Mouse (Mus musculus) forebrain, embryonic 15.5 days (tissue): ENCODE results near the gene Flt3l. TPM values are rescaled to one million over a fixed set of nuclear protein-coding genes. Genes with fewer than 3 reads are reported as not detected.
"Not testable (repeated sequence)": the region's sequence is repeated elsewhere in the genome, so short reads cannot be mapped to it uniquely, and the experiment has no call there.

Experiments
- ATAC-seq: fragments of 200-750 bp; cut with Nextera tagmentation; replicated peaks from 2 replicates; pipeline ENCODE4 v1.8.0; 2017; ENCODE audit warnings: mild to moderate bottlenecking, moderate TSS enrichment, moderate library complexity
- H3K27ac ChIP-seq: fragments of 300-500 bp; sonication (generic); replicated peaks from 2 replicates; pipeline ENCODE4 v1.5.1; 2015; ENCODE audit warnings: mild to moderate bottlenecking, inconsistent platforms
- H3K27me3 ChIP-seq: fragments of 300-500 bp; sonication (generic); 2 replicates; pipeline ENCODE4 v1.6.1; 2015; ENCODE audit warnings: inconsistent platforms
- H3K36me3 ChIP-seq: fragments of 300-500 bp; sonication (generic); 2 replicates; pipeline ENCODE4 v1.6.1; 2015; ENCODE audit warnings: mild to moderate bottlenecking, inconsistent platforms
- H3K4me1 ChIP-seq: fragments of 300-500 bp; sonication (generic); 2 replicates; pipeline ENCODE4 v1.6.1; 2015; ENCODE audit warnings: inconsistent platforms
- H3K4me2 ChIP-seq: fragments of 300-500 bp; sonication (generic); replicated peaks from 2 replicates; pipeline ENCODE4 v1.6.1; 2015; ENCODE audit warnings: mild to moderate bottlenecking, inconsistent platforms
- H3K4me3 ChIP-seq: fragments of 300-500 bp; sonication (generic); 2 replicates; pipeline ENCODE4 v1.5.1; 2015; ENCODE audit warnings: mild to moderate bottlenecking, inconsistent platforms
- H3K9ac ChIP-seq: fragments of 300-500 bp; sonication (generic); replicated peaks from 2 replicates; pipeline ENCODE4 v1.6.1; 2015; ENCODE audit warnings: mild to moderate bottlenecking, inconsistent platforms
- H3K9me3 ChIP-seq: fragments of 300-500 bp; sonication (generic); 2 replicates; pipeline ENCODE4 v1.6.1; 2016; ENCODE audit warnings: inconsistent platforms
- WGBS: fragments of 180-500 bp; shearing (Covaris S2); methylation state at CpG from one replicate; pipeline ENCODE4 v1.1.7; 2015; ENCODE audit warnings: mixed read lengths; 5-methylcytosine and 5-hydroxymethylcytosine counted together
- polyA plus RNA-seq: library from polyadenylated mRNA; unstranded; fragments of >200 nt; fragmentation: Nextera tagmentation; extraction: Ambion mirVana; gene quantifications from 2 replicates; pipeline ENCODE4 v1.2.1, GENCODE M21; 2015

Gene Flt3l
- polyA plus RNA-seq, 1 experiment from 2014 or later, result 2.1 TPM

DNA sequence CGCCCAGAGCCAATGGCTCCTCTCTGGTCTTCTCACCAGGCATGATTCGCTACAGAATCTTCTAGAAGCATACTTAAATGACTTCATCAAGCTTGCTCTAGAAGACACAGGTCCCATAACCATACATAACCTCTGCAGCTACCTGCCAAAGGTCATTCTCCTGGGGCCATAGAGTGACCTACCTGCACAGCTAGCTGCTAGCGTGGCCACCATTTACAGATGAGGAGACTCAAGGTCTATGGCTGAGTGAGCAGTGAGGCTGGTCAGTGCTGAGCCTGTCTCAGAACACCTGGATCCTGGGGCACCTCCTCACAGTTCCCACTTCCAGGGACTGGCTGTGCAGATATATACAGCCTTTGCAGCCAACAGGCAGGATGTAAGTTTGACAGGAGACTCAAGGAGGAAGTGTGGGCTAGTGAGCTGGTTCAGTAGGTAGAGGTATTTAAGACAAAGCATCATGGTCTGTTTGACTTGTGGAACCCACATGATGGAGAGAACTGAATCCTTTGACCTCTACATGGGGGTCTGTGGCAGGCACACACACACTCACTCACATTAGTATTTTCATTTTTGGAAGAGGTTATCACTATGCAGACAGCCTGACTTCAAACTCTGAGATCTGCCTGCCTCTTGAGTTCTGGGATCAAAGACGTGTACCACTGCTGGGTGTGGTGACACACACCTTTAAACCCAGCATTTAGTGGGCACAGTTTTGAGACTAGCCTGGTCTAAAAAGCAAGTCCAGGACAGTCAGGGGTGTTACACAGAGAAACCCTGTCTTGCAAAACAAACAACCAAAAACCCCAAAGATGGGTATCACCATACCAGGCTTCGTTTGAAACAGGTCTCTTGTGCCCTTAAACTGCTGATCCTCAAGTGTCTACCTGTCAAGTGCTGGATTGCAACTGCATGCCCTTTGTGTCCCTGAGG, 16.2 kb downstream of the Flt3l start:
- H3K9ac ChIP-seq, result peak overlapping the region; percentile 19; the same call in 1 of the 2 replicates
- H3K36me3 ChIP-seq, result peaks cover 52% of the 10 kb centered on the region

DNA sequence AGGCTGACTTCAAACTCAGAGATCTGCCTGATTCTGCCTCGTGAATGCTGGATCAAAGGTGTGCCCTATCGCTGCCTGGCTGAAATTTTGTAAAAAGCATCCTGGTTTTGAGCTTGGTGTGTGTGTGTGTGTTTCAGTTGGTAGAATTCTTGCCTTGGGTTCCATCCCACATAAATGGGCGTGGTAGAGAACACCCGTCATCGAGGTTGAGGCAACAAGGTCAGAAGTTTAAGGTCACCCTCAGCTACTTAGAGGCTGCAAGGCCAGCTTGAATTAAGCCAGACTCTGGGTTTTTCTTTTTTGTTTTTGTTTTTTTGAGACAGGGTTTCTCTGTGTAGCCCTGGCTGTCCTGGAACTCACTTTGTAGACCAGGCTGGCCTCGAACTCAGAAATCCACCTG, 17.9 kb downstream of the Flt3l start:
- no peaks in the 10 kb centered on the region for H3K9me3 ChIP-seq

More for the DNA sequence above, 16.2 kb downstream of the Flt3l start:
- ATAC-seq, result no peak
- Histone ChIP-seq H3K4me2 (no peak overlapping the region), H3K4me3 (no peak overlapping the region), H3K4me1 (peaks cover 27% of the 10 kb centered on the region), H3K27ac (no peak overlapping the region), H3K9me3 (no peaks in the 10 kb centered on the region), H3K27me3 (no peaks in the 10 kb centered on the region)
- WGBS, result 82% methylated on average over 5 of the region's 5 CpGs

DNA sequence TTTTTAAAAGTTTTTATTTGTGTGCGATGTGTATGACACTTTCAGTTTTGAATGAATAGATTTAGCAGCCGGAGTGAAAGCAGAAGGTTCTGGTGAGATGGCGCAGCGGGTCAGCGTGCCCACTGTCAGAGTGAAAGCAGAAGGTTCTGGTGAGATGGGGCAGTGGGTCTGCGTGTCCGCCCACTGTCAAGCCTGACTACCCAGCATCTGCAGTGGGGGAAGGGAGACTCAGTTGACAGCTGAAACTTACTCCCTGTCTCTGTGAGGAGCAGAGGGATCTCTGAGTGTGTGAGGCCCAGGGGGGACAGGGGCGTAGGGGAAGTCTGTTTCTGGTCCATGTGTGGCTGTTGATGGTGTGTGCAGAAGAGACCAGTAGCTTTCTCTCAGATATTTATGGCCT, 18.7 kb downstream of the Flt3l start:
- WGBS, result 88% methylated on average over 8 of the region's 8 CpGs
- no peak for ATAC-seq
- H3K9ac ChIP-seq, result no peak overlapping the region
- no peaks in the 10 kb centered on the region for H3K9me3 ChIP-seq
- no peak overlapping the region for H3K4me2 ChIP-seq
- no peak overlapping the region for H3K27ac ChIP-seq
- H3K4me3 ChIP-seq, result no peak overlapping the region
- H3K36me3 ChIP-seq, result peaks cover 44% of the 10 kb centered on the region
- peaks cover 11% of the 10 kb centered on the region for H3K4me1 ChIP-seq
- no peaks in the 10 kb centered on the region for H3K27me3 ChIP-seq

More for the DNA sequence above, 17.9 kb downstream of the Flt3l start:
- 96% methylated on average over 6 of the region's 6 CpGs for WGBS
- Histone ChIP-seq H3K4me3 (no peak overlapping the region), H3K27ac (no peak overlapping the region), H3K4me2 (no peak overlapping the region), H3K36me3 (peaks cover 51% of the 10 kb centered on the region), H3K27me3 (no peaks in the 10 kb centered on the region), H3K9ac (no peak overlapping the region), H3K4me1 (peaks cover 18% of the 10 kb centered on the region)
- no peak for ATAC-seq

DNA sequence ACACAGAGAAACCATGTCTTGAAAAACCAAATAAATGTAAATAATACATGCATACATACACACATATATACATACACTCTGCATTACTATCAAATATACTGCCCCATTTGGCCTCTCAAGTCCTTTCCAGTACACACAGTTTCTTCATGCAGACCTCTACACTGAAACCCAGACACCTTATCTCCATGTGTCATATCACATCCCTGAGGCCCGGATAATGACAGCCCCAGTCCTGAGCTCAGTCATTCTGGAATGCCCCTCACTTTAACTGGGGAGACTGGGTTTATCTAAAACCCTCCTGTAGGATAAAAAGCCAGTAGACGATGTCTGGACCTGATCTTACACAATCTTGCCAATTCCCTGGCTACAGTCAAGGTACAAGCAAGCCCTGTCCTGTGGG, 22.8 kb downstream of the Flt3l start:
- H3K36me3 ChIP-seq, result peaks cover 6% of the 10 kb centered on the region; the same call in 1 of the 2 replicates
- H3K4me3 ChIP-seq, result no peak overlapping the region
- no peak overlapping the region for H3K4me2 ChIP-seq
- no peaks in the 10 kb centered on the region for H3K27me3 ChIP-seq
- no peak overlapping the region for H3K9ac ChIP-seq
- no peaks in the 10 kb centered on the region for H3K4me1 ChIP-seq
- no peaks in the 10 kb centered on the region for H3K9me3 ChIP-seq
- WGBS, result 87% methylated on average over 2 of the region's 2 CpGs
- ATAC-seq, result no peak
- H3K27ac ChIP-seq, result no peak overlapping the region

DNA sequence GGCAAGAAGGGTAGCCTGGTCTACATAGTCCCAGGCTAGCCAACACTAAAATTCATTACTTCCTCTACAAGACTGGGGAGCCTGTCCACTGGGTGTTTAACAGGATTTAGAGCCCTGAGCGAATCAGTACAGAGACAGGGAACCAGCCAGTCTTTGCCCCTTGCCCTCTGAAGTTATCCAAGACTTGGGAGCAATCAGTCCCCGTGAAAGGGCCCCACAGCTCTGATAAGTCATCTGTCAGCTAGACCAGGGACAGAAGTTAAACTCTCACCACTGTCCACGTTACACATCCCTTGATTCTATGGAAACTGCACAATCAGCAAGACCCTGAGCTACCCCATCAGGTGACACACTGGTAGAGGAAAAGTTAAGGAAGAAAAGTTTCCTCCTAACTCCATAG, 23.7 kb downstream of the Flt3l start:
- no peak for ATAC-seq
- WGBS, result 79% methylated on average over 3 of the region's 3 CpGs
- H3K4me1 ChIP-seq, result no peaks in the 10 kb centered on the region
- no peak overlapping the region for H3K9ac ChIP-seq
- no peak overlapping the region for H3K4me3 ChIP-seq
- H3K4me2 ChIP-seq, result no peak overlapping the region
- H3K27ac ChIP-seq, result no peak overlapping the region
- H3K9me3 ChIP-seq, result no peaks in the 10 kb centered on the region
- no peaks in the 10 kb centered on the region for H3K36me3 ChIP-seq
- no peaks in the 10 kb centered on the region for H3K27me3 ChIP-seq

DNA sequence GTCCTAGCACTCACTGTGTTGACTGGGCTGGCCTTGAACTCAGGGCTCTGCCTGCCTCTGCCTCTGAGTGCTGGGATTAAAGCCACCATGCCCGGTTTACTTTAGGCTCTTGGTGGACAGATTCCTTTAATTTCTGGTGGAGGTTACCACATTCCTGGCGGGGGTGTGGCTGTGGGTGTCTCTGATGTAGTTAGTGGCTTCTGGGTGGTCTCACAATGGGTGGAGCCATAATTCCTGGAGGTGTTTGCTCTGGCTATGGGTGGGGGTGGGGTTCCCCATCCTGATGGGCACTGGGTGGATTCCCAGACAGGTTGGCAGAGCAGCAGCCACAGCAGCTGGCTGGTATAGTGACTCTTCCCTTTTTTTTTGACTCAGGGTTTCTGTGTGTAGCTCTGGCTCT, 24.3 kb downstream of the Flt3l start:
- Histone ChIP-seq H3K4me2 (no peak overlapping the region), H3K27ac (no peak overlapping the region), H3K4me1 (no peaks in the 10 kb centered on the region), H3K36me3 (no peaks in the 10 kb centered on the region), H3K9ac (no peak overlapping the region), H3K9me3 (no peaks in the 10 kb centered on the region), H3K27me3 (no peaks in the 10 kb centered on the region), H3K4me3 (no peak overlapping the region)
- ATAC-seq, result no peak
- WGBS, result 78% methylated on average over 2 of the region's 2 CpGs

DNA sequence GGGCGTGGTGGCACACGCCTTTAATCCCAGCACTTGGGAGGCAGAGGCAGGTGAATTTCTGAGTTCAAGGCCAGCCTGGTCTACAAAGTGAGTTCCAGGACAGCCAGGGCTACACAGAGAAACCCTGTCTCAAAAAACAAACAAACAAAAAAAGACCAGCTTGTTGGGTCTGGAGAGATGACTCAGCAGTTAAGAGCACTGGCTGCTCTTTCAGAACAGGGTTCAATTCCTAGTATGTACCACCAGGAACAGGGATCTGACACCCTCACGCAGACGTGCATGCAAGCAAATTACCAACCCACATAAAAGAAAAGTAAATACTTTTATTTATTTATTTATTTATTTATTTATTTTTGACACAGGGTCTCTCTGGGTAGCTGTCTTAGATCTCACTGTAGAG, 26.1 kb downstream of the Flt3l start:
- 93% methylated on average over 4 of the region's 4 CpGs for WGBS
- not testable (repeated sequence) for H3K4me2 ChIP-seq, H3K27me3 ChIP-seq, H3K27ac ChIP-seq, H3K36me3 ChIP-seq, H3K9ac ChIP-seq, H3K4me1 ChIP-seq, ATAC-seq, H3K4me3 ChIP-seq, H3K9me3 ChIP-seq

DNA sequence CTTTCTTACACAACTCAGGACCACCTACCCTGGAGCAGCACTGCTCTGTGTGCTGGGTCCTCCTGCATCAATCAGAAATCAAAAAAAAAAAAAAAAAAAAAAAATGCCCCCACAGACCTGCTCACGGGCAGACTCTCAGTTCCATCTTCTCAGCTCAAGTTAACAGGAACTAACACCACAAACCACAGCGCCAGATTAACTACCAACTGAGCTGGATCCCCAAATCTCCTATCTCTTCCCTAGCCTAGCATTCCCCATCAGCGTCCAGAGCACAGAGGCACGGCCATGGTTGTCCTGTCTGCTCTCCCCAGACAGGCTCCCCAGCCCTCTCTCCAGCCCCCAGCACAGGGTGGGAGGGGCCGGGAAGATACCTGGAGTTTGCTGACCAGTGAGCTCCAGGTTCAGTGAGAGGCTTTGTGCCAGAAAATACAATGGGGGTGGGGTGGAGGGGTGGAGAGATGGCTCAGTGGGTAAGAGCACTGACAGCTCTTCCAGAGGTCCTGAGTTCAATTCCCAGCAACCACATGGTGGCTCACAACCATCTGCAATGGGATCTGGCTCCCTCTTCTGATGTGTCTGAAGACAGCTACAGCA, 29.1 kb downstream of the Flt3l start:
- H3K4me2 ChIP-seq, result no peak overlapping the region
- 61% methylated on average over 5 of the region's 5 CpGs for WGBS
- H3K9ac ChIP-seq, result no peak overlapping the region
- no peaks in the 10 kb centered on the region for H3K4me1 ChIP-seq
- no peak overlapping the region for H3K4me3 ChIP-seq
- no peaks in the 10 kb centered on the region for H3K27me3 ChIP-seq
- H3K27ac ChIP-seq, result no peak overlapping the region
- no peak for ATAC-seq
- H3K9me3 ChIP-seq, result no peaks in the 10 kb centered on the region
- no peaks in the 10 kb centered on the region for H3K36me3 ChIP-seq

DNA sequence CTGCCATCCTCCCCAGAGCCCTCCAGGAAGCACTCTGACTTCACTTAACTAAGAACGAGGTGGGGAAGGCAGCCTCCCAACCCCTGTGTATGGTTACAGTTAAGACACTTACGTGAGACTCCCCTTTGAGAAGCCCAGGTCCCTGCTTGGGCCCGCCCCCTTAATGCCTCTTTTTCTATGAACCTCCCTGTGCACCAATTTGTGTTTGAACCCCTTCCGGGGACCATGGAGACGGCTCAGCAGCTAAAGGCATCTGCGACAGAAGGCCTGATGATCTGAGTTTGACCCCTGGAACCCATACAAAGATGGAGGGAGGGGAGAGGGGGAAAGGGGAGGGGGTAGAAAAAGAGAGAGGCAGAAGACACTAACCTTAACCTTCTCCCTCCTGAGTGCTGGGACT, 29.8 kb downstream of the Flt3l start:
- no peaks in the 10 kb centered on the region for H3K9me3 ChIP-seq
- no peak overlapping the region for H3K27ac ChIP-seq
- WGBS, result 32% methylated on average over 6 of the region's 6 CpGs
- ATAC-seq, result no peak
- H3K9ac ChIP-seq, result no peak overlapping the region
- no peaks in the 10 kb centered on the region for H3K36me3 ChIP-seq
- no peaks in the 10 kb centered on the region for H3K27me3 ChIP-seq
- no peak overlapping the region for H3K4me2 ChIP-seq
- H3K4me1 ChIP-seq, result no peaks in the 10 kb centered on the region
- H3K4me3 ChIP-seq, result no peak overlapping the region

DNA sequence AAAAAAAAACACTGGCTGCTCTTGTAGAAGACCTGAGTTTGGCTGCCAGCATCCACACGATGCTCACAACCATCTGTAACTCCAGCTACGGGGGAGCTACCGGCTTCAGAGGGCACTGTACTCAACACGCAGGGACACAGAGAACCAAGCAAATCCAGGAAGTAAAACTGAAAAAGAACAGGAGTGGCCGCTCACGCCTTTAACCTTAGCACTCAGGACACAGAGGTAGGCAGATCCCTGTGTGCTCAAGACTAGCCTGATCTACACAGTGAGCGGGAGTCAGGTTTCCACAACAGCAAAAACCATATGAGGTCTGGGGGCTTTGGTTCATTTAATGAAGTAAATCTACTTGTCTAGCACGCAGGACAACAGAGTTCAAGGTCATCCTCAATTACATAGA, 30.7 kb downstream of the Flt3l start:
- Histone ChIP-seq H3K9ac (no peak overlapping the region), H3K4me1 (no peaks in the 10 kb centered on the region), H3K27me3 (no peaks in the 10 kb centered on the region), H3K9me3 (no peaks in the 10 kb centered on the region), H3K4me2 (no peak overlapping the region), H3K36me3 (no peaks in the 10 kb centered on the region), H3K4me3 (no peak overlapping the region), H3K27ac (no peak overlapping the region)
- 82% methylated on average over 8 of the region's 8 CpGs for WGBS
- ATAC-seq, result no peak

DNA sequence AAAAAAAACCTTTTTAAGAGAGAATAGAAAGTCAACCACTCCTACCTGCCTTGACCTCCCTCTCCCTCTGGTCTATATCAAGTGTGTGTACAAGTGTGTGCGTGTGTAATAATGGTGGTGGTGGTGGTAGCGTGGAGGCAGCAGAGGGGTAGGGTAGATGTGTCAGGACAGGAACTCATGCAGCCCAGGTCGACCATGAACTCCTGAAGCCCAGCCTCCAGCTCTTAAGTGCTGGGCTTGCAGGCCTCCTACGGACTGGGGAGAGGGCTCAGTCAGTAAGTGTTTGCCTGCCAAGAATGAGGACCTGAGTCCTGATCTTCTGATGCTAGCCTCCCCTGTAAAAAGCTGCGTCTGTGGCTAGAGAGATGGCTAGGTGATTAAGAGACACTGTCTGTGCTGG, 31.3 kb downstream of the Flt3l start:
- Histone ChIP-seq H3K4me2 (no peak overlapping the region), H3K36me3 (no peaks in the 10 kb centered on the region), H3K9me3 (no peaks in the 10 kb centered on the region), H3K27ac (no peak overlapping the region), H3K4me1 (no peaks in the 10 kb centered on the region), H3K27me3 (no peaks in the 10 kb centered on the region), H3K4me3 (no peak overlapping the region), H3K9ac (no peak overlapping the region)
- no peak for ATAC-seq
- 83% methylated on average over 5 of the region's 5 CpGs for WGBS

DNA sequence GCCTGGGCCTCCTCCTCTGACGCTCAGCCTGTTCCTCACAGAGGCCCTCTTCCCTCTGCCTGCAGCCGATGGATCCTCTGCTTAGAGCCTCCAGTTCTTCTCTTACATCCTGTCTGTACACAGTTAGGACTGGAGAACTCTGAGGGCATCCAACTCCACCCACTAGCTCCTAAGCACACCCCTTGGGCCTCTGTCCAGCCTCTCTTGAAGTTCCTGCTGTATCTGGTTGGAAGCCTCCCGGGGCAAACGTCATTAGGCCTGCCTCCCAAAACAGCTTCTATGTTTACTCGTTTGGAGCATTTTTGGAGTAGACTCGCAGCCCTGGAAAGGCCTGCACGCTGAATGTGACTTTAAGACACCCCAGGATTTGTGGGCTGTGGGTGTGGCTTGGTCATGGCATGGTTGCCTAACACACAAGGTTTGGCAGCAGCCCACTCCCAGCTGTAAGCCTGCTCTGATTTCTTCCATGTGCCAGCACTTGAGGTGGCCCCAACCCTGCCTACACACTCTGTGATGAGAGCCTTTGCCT, 32.5 kb downstream of the Flt3l start, which contains the start of gene Fcgrt:
Fcgrt (minus strand) TSS at position 200 of the 529 bp plus-strand sequence.
- Histone ChIP-seq H3K4me1 (no peaks in the 10 kb centered on the region), H3K9ac (no peak within 1 kb of the TSS), H3K4me2 (no peak within 1 kb of the TSS), H3K9me3 (no peaks in the 10 kb centered on the region), H3K36me3 (no peaks in the 10 kb centered on the region), H3K4me3 (no peak within 1 kb of the TSS), H3K27ac (no peak within 1 kb of the TSS), H3K27me3 (no peaks in the 10 kb centered on the region)
- no peak for ATAC-seq
- 70% methylated on average over 7 of the region's 7 CpGs for WGBS
